Mouse (Mus musculus) adrenal gland, postnatal 36 days (tissue): Measurements from ENCODE around the gene Amh. TPM values are rescaled to one million over a fixed set of nuclear protein-coding genes. Genes with fewer than 3 reads are reported as not detected.

Experiments
- DNase-seq, 2 experiments: peaks; one replicate each; pipeline ENCODE4 v3.0.0; 2021; ENCODE audit warnings: mixed read lengths in 1 of 2
- long read RNA-seq, 2 experiments: library from polyadenylated mRNA; stranded (forward); transcript quantifications; one replicate each; pipeline ENCODE4 v2.0.0; 2021; ENCODE audit warnings: borderline sequencing depth in 2 of 2
- total RNA-seq, 2 experiments: library from RNA; stranded (reverse); gene quantifications; 2 replicates each; pipeline ENCODE4 v1.2.3; 2021

Amh gene
- total RNA-seq: under 1 TPM; 0.40 to 0.83 TPM
- long read RNA-seq, experiment 1: 0 reads
- long read RNA-seq, experiment 2: 0 reads

GRCm38 (mm10) chr10:80804916-80805315 is at the start of gene Amh:
Gene Amh (plus strand): TSS chr10:80805243.
- DNase-seq: no peak

- DNase-seq: no peak
Observed at GRCm38 (mm10) chr10:80755291-80756015, 49.6 kb upstream of the Amh start.

- DNase-seq: no peak
Observed at GRCm38 (mm10) chr10:80756099-80756498, 48.9 kb upstream of the Amh start.

- no peak for DNase-seq
Observed at GRCm38 (mm10) chr10:80756509-80756908, 48.5 kb upstream of the Amh start.

GRCm38 (mm10) chr10:80756967-80757366 is 48.1 kb upstream of the Amh start:
- DNase-seq: no peak

- DNase-seq: peak; percentile 90 to 91
Observed at GRCm38 (mm10) chr10:80757717-80758116, 47.3 kb upstream of the Amh start.

GRCm38 (mm10) chr10:80758651-80759050 is 46.4 kb upstream of the Amh start:
- peak; percentile 81 to 86 for DNase-seq

- peak; percentile 64 to 73 for DNase-seq
Observed at GRCm38 (mm10) chr10:80760596-80761524, 44.2 kb upstream of the Amh start.

GRCm38 (mm10) chr10:80761821-80762220 is 43.2 kb upstream of the Amh start:
- DNase-seq: no peak

- no peak for DNase-seq
Observed at GRCm38 (mm10) chr10:80763502-80763901, 41.5 kb upstream of the Amh start.

- peak; percentile 65 to 68 for DNase-seq
Observed at GRCm38 (mm10) chr10:80765746-80766145, 39.3 kb upstream of the Amh start.

- no peak for DNase-seq
Observed at GRCm38 (mm10) chr10:80766161-80766815, 38.8 kb upstream of the Amh start.

- DNase-seq: no peak
Observed at GRCm38 (mm10) chr10:80768365-80768764, 36.7 kb upstream of the Amh start.

- DNase-seq: no peak
Observed at GRCm38 (mm10) chr10:80773816-80774215, 31.2 kb upstream of the Amh start.

GRCm38 (mm10) chr10:80774549-80774948 is 30.5 kb upstream of the Amh start:
- DNase-seq: peak; percentile 83 to 89

- no peak for DNase-seq
Observed at GRCm38 (mm10) chr10:80774981-80775380, 30.1 kb upstream of the Amh start.

GRCm38 (mm10) chr10:80775731-80776130 is 29.3 kb upstream of the Amh start:
- DNase-seq: no peak

GRCm38 (mm10) chr10:80776358-80776869 is 28.6 kb upstream of the Amh start:
- no peak for DNase-seq

- DNase-seq: no peak
Observed at GRCm38 (mm10) chr10:80777123-80777522, 27.9 kb upstream of the Amh start.

- DNase-seq: peak; percentile 68 to 72
Observed at GRCm38 (mm10) chr10:80779565-80779964, 25.5 kb upstream of the Amh start.

GRCm38 (mm10) chr10:80784302-80784701 is 20.7 kb upstream of the Amh start:
- DNase-seq: no peak

GRCm38 (mm10) chr10:80784871-80785270 is 20.2 kb upstream of the Amh start:
- DNase-seq: no peak
